Mouse (Mus musculus): ENCODE results near the gene Cxcr4.

Cxcr4 gene

DNA sequence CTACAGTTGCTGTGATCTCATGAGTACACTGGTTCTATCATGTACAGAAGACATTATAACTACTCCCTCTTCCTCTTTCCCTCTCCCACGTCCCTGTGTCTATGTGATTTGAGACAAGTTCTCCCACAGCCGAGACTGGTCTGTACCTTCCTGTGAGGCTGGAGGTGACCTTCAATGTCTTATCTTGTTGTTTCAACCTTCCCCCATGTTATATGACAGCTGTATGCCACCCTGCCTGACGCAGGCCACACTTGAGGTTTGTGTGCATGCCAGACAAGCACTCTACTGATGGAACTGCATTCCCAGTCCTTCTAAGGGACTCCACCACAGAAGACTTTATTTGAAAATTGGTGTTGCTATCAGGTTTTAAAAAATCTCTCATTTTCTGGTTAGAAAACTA is 21.1 kb downstream of the Cxcr4 start:
- no peak for DNase-seq (ENCODE audit: low spot score in 2 of 2)

DNA sequence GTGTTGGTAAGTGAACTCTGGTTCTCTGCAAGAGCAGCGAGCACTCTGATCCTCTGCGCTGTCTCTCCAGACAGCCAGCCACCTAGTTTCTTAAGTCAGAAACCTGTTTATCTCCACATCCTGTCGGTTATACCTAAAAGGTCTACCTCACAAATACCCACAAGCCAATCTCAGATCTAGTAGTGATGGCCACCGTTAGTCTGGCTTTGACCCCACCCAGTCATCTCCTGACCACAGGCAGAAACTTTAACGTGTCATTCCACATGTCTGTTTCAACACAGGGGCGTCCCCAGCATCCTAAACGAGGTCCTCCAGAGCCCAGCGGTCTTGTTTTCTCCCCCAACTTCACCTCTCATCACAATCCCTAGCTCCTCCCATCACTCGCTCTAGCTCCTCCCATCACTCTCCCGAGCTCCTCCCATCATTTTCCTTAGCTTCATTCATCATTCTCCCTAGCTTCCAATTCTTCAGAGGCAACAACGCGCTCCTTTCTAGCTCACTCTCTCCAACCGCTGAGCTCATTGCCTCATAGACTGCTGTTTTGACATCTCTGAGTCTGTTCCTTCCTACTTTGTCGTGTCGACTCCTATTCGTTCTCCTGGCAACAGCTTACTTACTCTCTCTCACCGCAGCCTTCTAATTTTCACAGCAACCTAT is 22.0 kb downstream of the Cxcr4 start:
- DNase-seq (ENCODE audit: low spot score in 2 of 2): no peak

DNA sequence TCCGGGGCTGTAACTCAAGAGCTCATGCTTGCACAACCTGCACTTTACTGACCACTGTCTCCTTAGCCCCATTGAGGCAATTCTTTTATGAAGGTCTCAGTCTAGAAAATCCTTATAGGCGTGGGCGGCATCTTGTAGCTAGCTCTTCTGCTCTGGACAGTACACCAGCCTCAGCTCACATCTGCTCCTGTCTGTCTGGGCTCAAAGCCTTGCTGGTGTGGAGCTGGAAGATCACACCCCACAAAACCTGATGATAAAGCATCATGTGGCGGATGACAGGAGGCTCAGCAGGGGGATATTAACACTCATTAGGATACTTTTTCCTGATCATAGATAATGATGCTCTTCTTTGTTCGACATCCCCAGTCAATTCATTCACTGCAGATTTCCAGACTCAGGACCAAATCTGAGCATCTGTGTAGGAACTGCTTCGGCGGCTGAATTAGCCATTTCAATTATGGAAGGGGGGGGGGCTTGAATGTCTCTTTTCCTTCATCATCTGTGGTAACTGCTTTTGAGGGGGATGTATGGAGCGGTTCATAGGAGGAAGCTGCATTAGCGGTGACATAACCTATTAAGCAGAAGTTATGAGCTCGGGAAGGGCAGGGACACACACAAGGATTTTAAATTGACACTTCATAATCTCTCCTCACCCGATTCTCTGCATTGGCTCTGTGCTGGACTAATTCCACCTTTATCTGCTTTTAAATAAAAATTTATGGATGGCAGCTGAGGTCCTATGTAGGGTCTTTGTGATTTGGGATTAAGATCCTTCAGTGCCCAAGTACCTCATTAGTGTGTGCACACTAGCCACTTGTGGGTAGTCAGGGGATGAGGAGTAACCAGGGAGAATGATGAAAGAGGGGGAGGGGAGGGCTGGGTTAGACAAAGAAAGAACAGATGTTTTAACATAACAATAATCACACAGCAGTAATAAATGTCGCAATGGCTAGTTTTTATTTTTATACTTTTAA is 24.6 kb downstream of the Cxcr4 start:
- DNase-seq (ENCODE audit: low spot score in 2 of 2): no peak

DNA sequence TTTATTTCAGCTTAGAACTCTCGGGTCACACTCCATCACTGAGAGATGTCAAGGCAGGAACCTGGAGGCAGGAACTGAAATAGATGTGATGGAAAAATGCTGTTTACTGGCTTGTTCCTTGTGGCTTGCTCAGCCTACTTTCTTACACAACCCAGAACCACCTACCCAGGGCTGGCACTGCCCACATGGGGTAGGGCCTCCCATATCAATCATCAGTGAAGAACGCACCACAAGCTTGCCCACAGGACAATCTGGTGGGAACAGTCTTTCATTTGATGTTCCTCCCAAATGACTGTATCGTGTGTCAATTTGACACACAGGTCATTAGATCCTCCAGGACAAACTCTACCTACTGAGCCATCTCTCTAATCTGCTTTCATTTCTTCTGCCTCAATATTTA is 28.2 kb downstream of the Cxcr4 start:
- no peak for DNase-seq (ENCODE audit: low spot score in 2 of 2)

DNA sequence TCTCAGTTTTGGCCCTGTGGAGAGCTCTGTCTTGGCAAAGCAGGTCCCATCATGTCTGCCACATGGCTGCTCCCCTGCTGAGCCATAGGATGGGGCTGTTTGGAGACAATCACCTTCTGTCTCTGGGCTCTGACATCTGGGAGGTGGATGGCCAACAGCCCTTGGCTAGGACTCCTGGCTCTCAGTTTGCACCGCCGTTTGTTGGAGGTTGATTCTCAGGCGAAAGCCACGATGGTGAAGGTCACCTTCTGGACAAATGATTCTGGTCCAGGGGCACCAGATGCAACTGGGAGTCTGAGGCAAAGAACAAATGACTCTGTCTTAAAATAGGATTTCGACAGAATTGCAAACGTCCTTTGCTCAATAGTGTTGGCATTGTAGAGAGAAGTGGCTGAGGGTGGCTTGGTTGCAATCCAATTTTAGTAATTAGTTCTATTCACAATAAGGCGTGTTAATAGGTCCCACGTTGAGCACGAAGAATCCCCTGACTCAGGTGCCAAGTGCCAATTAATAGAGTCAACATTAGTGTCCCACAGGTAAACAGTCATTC is 30.7 kb downstream of the Cxcr4 start:
- DNase-seq (ENCODE audit: low spot score in 2 of 2): no peak

DNA sequence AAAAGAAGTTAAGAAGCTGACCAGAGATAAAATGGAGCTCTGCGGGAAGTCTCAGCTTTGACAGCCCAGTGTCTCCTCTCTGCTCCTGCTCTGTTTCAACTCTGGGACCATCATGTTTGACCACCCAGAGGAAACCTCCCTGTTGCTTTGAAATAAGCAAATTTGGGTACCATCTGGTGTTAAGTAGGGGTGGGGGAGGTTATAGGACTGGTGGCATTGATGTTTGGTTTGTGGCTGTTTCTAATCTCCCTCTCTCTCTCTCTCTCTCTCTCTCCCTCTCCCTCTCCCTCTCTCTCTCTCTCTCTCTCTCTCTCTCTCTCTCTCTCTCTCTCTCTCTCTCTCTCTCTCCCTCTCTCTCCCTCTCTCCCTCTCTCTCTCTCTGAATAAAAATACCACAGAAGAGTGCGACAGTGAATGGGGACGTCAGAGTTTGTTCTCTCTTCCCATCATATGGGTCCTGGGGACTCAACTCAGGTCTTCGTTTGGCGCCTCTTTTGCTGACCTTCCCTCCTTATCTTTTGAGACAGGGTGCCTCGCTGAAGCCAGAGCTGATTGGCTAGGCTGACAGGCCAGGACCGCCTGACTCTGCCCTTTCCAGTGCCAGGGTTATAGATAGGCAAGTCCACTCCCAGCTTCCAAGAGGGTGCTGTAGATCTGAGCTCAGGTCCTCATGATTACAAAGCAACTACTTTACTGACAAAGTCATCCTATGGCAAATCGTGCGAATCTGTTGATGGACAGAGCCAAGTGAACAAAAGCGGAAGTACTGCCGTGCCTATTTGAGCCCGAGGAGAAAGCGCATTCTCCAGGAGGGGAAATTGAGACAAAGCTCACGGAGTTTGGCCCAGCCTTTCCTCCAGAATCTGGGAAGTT is 31.4 kb downstream of the Cxcr4 start:
- no peak for DNase-seq (ENCODE audit: low spot score in 2 of 2)

DNA sequence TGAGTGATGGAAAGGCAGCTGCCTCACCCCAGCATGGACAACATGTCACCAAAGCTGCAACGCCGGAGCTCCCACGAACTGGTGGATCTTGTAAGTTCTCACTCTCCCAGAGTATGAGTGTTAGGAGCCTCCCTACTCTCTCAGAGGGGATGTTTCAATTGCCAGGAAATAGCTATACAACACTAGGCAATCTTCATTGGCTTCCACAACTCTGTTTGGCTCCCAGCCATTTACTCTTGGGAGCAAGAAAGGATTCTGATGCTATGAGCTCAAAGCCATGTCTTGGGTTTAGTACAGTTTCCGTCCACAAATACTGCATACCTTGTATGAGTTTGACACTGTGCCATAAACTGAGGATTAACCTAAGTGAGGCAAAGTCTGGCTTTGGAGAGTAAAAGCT is 34.1 kb downstream of the Cxcr4 start:
- no peak for DNase-seq (ENCODE audit: low spot score in 2 of 2)

DNA sequence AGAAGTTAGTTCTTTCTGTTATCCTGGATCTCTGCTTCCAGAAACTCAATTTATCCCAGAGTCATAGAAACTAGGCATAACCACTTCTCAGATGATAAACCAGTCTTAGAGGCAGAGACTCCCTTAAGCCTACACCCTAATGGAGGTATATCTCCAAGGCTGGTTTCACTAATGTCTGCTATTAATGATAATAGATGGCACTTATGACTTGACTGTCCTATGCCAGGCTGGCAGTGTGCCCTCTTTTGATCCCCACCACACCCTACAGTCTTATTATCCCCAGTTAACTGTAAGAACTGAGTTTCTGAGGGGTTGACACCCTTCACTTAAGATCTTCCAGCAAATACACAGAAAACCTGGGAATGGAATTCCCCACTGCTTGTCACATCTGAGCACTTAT is 39.5 kb downstream of the Cxcr4 start:
- DNase-seq (ENCODE audit: low spot score in 2 of 2): no peak

DNA sequence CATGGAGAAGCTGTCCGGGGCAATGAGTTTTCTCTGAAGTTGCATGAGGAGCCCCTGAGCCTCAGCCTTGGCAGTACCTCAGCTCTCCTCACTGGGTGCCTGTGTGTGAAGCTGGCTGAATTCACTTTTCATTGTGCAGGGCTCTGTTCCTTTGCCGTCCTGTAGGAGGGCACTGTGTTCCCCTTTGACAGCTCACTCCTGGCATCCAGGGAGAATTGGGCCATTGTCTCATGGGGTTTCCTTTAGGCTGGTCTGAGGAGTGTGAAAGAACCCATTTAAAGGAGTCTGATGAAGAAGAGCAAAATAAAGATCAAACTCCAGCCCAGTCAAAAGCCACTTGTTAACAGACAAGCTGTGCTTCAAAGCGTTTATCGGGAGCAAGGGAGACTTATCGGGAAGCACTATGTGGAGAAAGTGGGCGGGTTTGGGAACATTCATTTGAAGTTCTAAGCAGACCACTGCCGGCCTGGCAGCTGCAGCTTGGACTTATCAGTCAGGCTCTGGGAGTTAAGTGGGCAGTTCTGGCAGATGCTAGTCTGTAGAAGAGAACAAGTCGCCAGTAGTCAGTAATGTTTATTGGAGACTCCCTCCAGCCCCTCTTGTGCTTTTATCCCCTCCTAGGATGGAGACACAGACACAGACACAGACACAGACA is 40.2 kb downstream of the Cxcr4 start:
- no peak for DNase-seq (ENCODE audit: low spot score in 2 of 2)

DNA sequence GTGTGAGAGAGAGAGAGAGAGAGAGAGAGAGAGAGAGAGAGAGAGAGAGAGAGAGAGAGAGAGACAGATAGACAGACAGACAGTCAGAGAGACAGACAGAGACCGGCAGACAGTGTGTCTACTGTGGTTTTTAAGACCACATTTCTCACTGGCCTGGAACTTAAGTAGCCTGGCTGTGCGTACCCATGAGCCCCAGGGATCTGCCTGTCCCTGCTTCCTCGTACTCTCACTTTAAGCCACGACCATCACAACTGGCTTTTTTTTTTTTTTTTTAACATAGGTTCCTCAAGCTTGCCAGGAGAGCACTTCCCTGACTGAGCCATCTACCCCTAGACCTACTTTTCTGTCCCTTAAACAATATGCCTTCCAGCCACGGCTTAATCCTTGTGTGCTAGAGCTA is 42.7 kb downstream of the Cxcr4 start:
- DNase-seq (ENCODE audit: low spot score in 2 of 2): no peak

DNA sequence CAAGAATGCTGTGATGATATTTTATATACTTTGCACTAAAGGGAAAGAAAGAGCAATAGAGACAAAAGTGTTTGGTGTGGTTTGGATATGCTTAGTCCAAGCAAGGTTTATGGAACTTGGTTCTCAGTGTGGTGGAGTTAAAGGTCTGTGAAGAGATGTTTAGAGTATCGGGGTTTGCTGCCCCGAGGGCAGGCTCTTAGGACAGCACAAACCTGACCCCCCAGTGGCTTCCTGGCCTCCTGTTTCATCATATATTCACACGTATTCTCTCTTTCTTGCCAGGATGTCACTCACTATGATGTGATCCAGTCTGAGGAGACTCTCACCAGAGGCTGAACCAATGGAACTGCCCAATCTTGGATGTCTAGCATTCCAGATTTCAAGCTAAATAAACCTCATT is 43.1 kb downstream of the Cxcr4 start:
- DNase-seq (ENCODE audit: low spot score in 2 of 2): no peak

DNA sequence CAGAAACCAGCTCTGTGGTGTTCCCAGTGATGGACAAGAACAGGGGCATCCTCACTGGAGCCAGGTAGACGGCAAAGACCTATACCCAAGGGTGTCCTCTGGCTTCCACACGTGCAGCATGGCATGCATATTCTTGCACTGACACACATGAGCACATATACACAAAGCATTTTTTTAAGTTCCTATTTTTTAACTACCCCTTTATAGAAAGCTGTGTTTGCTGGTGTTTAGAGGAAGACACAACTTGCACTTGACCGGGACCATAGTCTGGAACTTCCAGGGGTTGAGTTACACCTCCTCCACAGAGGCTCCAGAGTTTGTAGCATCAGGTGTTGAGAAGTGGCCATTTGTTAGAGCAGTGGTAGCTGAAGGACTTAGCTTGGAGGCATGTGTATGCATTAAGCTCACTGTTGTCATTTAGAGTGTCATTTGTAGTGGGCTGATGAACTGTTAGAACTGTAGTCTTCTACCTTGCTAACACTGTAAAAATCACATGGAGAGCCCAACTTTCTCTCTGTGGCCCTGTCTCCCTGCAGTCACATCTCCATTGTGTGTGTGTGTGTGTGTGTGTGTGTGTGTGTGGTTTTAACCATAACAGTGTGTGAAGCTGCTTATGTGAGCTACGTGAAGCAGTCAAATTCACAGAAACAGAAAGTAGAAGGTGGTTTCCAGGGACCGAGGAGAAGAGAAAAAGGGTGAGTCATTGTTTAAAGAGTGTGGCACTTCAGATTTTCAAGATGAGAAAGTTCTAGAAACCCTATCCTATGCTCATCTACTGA is 43.7 kb downstream of the Cxcr4 start:
- DNase-seq (ENCODE audit: low spot score in 2 of 2): no peak

DNA sequence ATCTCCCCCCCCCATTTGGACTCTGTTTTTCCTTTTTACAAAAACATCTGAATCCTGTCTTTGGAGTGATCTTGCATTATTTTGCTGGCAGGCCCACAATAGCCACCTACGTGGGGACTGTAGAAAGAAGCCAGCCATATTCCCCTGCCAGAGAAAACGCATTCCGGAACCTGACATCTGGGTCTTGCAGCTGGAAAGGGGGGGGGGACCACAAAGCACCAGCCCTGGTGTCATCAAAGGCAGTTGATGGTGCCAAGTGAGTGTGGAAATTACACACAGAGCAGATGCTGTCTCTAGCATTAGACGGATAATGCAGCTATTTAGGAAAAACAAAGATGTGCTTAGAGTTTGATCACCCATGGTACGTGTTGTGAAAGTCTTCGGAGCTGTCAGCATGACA is 46.4 kb downstream of the Cxcr4 start:
- DNase-seq (ENCODE audit: low spot score in 2 of 2): no peak

DNA sequence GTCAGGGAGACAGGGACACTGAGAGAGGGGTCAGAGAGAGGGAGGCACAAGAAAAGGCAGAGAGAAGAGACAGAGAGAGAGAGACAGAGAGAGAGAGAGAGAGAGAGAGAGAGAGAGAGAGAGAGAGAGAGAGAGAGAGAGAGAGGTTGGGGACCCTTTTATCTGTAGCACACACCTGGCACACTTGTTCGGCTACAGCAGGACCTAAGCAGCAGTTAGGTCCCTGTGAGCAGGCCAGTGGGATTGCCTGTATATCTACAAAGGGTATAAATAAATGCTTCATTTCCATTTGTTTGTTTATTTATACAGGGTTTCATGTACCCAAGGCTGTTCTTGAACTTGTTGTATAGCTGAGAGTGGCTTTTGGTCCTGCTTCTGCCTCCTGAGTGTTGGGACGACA is 49.0 kb downstream of the Cxcr4 start:
- no peak for DNase-seq (ENCODE audit: low spot score in 2 of 2)

DNA sequence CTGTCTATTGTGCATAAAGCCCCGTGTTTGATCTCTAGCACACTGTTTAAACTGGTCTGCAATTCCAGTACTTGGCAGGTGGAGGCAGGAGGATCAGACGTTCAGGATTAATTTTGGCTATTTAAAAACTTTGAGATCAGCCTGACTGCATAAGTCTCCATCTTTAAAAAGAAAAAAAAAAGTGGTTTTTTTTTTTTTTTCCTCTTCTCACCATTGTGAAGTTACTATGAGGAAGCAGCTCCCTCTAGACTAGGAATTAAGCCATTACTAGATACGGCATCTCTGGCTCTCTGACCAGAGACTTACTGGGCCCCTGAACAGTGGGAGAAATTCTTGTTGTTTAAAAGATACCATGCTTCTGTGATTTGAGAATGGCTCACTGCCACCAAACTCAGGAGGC is 49.5 kb downstream of the Cxcr4 start:
- no peak for DNase-seq (ENCODE audit: low spot score in 2 of 2)

DNA sequence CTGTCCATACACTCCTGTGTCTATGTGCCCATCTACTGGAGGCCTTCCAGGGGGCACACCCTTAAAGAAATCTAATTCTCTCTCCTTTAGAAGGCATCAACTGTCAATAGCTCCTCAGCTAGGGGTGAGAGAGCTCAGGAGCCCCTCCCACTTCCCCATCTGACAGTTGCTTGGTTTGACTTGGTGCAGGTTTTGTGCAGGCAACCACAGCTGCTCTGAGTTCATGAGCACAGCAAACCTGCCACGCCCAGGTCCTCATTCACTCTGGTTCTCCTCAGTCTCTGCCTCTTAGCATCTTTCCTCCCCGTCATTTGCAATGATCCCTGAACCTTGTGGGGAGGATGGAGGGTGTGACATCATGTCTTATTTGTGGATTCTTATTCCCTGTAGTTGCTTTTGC is 51.9 kb downstream of the Cxcr4 start:
- peak; percentile 67 to 68 for DNase-seq (ENCODE audit: low spot score in 2 of 2)

DNA sequence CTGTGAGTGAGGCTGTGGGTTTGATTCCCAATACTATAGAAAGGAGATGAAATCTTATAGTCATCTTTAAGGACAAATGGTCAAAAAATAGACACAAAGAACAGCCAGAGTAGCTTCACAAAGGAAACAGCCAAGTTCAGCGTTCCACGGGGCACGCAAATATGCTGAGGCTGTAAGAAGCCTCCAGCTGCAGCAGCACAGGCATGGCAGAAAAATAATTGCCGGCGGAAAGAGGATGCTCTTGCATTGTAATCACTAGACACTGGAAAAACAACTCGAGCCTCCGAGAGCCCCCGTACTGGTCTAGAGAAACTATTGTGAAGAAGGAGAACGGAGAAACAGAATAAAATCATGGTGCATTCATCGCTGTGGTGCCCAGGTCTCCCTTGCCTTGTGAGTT is 52.5 kb downstream of the Cxcr4 start:
- no peak for DNase-seq (ENCODE audit: low spot score in 2 of 2)
